Mouse (Mus musculus) liver, adult 2 months (tissue): ENCODE data around the gene Ffar4.

Experiments
- CTCF ChIP-seq: fragments of 200-500 bp; IDR thresholded peaks from 2 replicates; pipeline ENCODE4 v1.5.1; 2011; ENCODE audit warnings: low read depth, low read length, control low read depth
- POLR2A ChIP-seq: fragments of 200-500 bp; IDR thresholded peaks from 2 replicates; pipeline ENCODE4 v1.6.1; 2011; ENCODE audit warnings: low read length, control low read depth; ENCODE audit not compliant: insufficient read depth; ENCODE audit errors: extremely low read depth

DNA sequence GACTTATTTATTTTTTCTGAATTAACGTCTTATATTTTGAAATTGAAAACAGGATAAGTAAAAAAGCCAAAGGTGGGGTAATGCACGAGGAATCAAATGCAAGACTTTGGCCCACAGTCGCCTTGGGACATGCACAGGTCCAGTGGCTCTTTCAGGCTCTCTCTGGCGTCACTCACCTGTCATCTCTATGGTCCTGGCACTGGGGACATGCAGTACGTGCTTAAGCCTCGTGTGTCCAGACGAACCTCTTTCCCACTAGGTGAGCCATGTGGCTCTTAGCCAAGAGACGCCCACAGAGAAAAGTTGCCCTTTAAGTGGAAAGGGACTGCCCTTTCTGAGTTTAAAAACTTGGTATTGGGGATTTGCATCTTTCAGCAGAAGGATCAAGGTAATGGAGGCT lies 7.5 kb upstream of the Ffar4 start:
- TF ChIP-seq CTCF (no peak), POLR2A (no peak)
